Mouse (Mus musculus): ENCODE data around the gene Gtf3c2.

- TF ChIP-seq POLR2A (IDR thresholded peaks at IDR 0.05; ENCODE audit: borderline replicate concordance, low read depth, low read length), result no peak
- TF ChIP-seq CTCF (IDR thresholded peaks at IDR 0.05; ENCODE audit: low read depth, low read length), result no peak
Observed at GRCm38 (mm10) chr5:31198170-31198569, 18.2 kb upstream of the Gtf3c2 start.

Data from bone marrow macrophage, adult 2 months (primary cell).